Mouse (Mus musculus): ENCODE measurements around the gene Aldoc.
A peak's percentile ranks its signal among the peaks of the same experiment; 100 is the strongest.

The Aldoc gene

DNA sequence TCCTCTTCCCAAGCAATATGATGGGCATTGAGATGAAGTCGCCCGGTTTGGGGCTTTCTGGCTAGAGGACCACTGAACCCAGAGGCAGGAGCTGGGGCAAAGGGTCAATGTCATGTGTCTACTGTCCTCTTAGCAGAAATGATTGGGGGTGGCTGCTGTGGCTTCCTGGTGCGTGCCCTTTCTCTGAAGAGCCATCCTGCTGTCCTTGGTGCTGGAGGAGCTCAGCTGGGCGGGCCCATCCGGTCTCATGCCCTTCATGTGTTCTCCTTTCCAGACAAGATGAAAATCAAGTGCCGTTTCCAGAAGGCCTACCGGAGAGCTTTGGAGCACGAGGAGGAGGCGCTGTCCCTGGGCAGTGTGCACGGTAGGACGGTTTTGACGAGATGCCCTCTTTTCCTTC is 9.9 kb downstream of the Aldoc start:
- DNase-seq (ENCODE audit: low spot score): no peak

DNA sequence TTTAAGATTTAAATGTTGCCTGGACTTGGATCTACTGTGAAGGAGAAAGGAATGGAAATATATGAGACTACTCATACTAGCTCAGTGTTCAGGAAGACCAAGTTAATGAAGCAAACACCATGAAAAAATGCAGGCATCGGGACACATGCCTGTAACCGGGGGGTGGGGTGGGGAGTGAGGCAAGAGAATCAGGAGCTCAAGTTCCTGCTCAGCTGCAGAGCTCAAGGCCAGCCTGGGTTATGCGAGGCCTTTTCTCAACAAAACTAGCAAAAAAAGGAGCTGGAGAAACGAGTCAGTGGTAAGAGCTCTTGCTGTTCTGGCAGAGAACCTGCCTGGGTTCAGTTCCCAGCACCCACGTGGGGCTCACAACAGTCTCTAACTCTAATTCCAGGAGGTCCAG is 11.2 kb downstream of the Aldoc start:
- DNase-seq (ENCODE audit: low spot score): no peak

DNA sequence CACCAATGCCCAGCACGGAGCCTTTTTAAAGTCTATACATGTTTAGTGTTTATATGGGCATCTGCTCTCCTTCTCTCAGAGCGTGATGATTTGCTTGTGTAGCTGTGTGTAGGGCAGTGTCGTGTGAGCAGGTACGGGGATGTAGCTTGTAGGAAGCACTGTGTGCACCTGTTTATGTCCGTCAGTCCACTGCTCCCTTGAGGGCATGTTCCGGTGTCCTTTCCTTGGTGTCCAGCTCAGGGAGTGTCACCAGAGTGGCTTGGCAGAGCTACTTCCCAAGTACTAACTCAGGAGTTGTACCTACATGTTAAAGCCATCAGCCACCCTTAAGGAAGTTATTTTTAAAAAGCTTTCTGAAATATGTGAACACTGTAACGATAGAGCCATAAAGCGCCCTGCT is 14.3 kb downstream of the Aldoc start:
- DNase-seq (ENCODE audit: low spot score): no peak

DNA sequence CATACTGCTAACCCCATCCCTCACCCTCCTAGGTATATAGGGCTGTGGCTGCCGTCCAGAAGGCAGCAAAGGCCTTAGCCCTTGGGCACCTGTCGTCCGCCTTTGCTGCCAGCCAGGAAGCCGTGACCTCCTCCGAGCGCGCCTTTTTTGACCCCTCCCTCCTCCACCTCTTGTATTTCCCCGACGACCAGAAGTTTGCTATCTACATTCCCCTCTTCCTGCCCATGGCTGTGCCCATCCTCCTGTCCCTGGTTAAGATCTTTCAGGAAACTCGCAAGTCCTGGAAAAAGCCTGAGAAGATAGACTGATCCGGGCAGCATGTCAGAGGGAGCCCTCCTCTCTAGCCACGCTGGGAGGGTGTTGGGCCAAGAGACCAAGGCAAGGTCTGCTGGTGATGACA is 18.9 kb downstream of the Aldoc start:
- no peak for DNase-seq (ENCODE audit: low spot score)

DNA sequence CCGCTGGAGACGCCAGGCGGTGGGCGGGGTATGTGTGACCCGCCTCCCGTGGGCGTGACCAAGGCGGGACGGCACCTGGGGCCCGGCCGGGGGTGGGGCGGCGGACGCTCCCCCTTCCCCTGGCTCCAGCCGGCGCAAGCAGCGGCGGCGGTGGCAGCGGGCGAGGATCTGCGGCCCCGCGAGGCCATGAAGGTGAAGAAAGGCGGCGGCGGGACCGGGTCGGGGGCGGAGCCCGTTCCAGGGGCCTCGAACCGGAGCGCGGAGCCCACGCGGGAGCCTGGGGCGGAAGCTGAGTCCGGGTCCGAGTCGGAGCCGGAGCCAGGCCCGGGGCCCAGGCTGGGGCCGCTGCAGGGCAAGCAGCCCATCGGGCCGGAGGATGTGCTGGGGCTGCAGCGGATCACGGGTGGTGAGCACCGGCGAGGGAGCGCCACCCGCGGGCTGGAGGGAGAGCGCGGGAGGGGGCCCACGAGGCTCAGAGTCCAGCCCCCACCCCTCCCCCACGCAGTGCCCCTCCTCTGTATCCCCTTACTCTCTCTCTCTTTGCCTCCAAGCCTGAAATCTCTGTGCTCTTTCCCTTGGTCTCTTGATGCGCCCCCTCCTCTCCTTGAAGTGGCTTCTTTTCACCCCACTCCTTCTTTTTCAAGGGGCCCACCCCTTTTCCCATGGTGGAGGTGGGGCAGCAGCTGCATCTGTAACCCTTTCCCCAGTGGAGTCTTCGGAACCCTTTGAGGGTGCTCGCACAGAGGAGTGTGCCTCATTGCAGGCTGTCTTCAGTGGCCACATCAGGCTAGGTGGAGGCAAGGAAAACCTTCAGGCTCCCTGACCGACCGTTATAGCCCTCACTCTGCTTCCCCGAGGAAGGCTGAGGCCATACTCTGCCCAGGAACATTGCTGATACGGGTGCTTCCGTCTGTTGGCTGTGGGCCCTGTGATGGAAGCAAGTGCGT is 20.9 kb downstream of the Aldoc start, which contains the start of gene Unc119:
Gene Unc119 (plus strand): TSS at position 102 of the 947 bp plus-strand sequence.
- peak; percentile 67 for DNase-seq (ENCODE audit: low spot score)

DNA sequence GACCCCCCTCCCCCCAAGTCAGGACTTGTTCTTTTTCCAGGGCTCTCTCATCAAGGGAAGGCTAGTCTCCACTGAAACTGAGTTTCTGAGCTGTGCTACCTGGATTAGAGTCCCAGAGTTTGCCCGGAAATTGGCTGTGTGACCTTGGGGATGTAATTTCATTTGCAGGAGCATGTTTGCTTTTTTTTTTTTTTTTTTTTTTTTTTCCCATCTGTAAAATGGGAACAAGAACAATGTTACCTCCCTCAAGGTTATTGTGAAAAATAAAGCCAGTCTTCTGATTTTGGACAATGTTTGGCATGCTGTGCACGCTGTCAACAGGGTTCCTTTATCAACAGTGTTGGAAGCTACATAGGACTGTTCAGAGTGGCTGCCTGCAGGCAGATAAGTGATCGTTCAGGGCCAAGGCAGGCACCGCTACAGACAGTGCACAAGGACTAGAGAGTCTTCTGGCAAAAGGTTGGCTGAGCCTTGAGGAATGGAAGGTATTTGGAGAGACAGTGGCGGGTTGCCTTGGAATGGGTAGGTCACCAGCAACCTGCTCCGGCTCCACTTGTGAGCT is 21.6 kb downstream of the Aldoc start:
- no peak for DNase-seq (ENCODE audit: low spot score)

DNA sequence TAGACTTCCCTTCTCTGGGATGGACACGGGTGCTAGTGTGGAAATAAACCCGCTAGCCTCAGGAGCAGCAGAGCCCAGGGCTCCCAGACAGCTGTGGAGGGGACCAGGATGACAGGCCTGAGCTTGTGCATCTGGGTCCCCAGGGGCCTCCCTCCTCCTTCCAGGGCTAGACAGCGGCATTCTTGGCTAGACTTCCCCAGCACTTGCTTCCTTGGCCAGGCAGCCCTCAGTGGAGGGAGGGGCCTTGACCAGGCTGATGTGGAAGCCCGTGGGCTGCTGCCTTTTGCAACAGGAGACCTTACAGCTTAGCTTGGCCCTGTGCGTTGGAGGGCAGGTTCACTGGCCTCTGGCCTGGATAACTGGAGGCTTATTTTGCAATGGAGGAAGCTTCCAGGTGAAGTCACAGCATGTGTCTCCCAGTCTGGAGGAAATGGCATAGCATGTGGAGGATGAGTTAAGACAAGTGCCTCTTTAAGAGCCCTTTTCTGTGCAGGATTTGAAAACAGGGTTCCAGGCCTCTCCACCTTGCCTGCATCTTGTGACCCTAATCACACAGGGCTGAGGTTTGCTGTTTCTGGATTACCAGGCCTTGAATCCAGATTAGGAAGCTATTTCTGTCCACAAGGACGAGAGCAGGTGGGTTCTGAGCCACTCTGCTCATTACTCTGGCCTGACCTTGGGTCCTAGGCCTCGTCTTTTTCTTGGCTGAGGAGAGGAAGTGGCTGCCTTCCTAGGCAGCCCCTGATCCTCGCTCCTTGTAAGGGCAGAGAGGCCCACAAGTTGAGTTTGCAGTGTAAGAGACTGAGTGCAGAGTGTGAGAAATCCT is 22.3 kb downstream of the Aldoc start:
- DNase-seq (ENCODE audit: low spot score): no peak

DNA sequence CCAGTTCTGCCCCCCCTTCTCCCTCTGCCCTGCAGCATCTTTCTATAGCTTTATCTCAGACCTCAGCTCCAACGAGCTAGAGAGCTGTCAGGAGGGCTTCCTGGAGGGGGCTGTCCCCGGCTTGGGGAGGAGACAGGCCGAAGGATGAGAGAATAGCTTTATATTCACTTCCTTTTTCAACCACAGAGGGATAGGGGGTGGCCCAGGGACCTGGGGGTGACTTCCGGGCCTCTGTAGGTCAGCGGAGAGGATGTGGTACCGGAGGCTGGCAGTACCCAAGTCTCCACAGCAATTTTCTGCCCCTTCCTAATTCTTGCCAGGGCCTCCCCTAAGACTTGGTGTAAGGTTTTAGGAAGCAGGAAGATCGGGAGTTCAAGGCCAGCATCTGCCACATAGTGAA is 23.0 kb downstream of the Aldoc start:
- no peak for DNase-seq (ENCODE audit: low spot score)

DNA sequence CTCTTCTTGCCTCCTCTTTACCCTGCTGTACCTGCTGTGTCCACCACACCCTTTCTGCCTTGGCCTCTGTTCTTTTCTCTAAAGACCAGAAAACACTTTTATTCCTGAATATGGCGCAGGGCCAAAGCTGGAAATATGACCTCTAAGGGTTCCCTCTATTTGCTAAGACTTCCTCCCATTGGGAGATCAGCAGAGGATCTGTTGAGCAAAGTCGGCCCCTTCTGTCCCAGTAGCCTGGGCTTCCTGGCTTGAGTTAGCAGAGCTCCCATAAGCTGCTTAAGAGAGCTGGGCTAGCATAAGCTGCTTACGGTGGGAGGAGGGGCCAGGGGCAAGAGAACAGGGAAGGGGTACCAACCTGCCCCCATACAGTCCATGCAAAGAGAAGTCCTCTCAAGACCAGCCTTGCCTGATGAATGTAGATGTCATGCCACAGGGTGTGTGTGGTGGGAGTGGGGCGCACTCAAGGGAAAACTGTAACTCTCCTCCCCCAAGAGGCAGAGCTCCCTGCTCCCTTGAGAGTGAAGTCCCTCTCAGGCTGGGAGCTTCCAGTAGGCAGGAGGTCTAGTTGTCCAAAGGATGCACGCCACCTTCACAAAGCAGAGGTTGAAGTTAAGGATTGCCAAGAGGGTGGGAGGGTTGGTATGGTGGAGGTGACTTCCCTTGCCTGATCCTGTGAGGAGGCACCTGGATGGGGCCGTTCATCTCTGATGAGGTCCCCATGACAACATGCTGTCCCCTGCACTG is 23.7 kb downstream of the Aldoc start:
- DNase-seq (ENCODE audit: low spot score): no peak

DNA sequence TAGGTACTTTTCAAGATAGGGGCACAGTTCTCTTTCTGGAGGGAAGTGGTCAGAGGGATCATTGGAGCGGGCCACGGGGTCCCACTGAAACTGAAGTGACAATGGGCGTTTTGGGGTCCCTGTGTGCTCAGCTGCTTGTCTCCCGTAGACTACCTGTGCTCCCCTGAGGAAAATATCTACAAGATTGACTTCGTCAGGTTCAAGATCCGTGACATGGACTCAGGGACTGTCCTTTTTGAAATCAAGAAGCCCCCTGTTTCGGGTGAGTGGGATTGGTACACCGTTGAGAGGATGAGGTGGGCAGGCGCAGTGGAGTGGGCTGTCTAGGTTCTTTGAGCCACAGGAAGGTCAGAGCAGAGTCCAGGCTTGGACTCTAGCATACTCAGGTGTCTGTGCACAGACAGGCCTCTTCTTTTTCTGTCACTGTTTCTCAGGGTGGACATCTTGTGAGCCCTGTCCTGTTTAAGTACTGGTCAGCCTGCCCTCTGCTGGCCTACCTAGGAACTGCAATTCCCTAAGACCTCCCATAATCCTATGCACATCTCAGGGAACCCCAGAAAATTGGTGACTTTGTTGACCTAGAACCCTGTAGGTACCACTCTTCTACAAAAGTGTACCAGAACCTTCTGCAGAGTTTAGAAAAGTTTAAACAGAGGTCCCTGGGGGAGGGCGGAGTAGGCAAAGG is 24.4 kb downstream of the Aldoc start:
- peak; percentile 60 for DNase-seq (ENCODE audit: low spot score)

DNA sequence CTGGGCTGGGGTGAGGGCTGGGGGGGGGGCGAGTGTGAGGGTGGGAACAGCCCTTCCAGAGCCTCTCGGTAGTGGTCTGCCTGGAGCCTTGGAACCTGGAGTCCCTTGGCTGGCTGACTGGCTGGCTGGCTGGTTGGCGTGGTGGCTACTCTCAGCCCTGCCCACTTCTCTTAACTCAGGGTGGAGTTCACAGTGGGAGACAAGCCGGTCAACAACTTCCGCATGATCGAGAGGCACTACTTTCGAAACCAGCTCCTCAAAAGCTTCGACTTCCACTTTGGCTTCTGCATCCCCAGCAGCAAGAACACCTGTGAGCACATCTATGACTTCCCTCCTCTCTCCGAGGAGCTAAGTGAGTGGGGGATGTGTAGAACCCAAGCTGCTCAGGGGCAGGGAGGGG is 25.1 kb downstream of the Aldoc start:
- no peak for DNase-seq (ENCODE audit: low spot score)

DNA sequence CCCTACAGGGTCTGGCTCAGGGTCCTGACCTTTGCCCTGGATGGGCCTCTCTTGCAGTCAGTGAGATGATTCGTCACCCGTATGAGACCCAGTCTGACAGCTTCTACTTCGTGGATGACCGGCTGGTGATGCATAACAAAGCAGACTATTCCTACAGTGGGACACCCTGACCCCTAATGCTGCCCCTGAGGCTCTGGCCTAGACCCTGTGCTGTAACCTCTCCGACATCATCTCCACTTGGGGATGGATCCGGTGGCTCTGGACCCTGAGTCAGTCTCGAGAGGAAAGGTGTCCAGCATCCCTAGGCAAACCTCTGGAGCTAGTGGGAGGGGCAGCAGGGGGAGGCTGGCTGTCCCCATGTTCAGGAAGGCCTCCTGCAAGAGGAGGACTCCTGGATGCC is 25.7 kb downstream of the Aldoc start:
- no peak for DNase-seq (ENCODE audit: low spot score)

DNA sequence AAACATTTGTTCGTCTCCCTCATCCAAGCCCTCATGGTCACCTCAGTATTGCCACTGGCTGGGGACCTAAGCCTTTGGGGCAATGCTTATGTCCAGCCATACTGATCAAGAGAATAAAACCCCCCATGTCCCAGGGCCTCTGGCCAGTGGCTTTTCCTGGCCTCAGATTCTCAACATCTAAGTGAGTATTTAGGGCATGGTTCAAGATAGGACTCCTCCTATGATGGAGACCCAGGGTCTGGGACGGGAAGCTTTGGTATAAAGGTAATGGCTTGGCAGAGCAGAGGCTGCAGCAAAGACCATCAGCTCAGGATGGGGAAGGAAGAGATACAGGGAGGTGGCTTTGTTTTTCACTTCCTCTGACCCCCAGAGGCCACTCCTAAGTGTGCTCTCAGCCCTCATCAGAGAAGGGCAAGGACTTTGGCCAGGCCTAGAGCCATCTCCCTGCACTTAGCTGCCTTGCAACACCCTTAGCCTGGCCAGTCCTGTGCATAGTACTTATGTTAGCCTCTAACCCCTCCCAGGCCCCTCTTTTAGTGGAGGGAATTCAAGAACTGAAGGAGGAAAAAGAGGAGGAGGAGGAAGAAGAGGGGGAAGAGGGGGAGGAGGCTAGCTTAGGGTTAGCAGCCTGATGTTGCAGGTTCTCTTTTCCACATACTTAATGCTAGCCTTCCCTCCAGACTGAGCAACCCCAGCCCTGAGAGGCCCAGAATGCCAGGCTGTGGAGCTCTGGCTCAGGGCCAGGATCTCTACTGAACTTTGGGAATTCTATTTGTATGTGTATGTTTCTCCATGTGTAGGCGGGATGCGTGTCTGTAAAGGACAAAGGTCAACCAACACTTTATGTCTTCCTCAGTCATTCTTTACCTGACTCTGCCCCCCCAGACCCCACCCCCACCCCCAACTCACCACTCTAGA is 26.9 kb downstream of the Aldoc start:
- DNase-seq (ENCODE audit: low spot score): no peak

DNA sequence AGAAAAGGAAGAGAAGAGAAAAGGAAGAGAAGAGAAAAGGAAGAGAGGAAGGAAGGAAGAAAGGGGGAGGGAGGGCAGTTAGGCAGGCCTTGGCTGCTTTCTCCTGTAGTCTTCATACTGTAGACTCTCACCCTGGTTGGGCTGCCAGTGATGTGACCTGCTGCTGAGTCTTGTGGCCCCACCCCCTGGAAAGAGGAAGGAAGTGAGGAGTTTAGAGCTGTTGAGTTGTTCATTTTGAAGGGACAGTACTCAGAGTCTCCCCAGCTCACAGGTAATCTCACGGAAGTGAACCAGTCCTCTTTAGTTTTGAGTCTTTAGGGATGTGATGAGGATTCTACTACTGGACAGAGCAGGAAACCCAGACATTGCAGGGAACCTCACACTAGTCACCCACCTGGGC is 30.3 kb downstream of the Aldoc start:
- no peak for DNase-seq (ENCODE audit: low spot score)

DNA sequence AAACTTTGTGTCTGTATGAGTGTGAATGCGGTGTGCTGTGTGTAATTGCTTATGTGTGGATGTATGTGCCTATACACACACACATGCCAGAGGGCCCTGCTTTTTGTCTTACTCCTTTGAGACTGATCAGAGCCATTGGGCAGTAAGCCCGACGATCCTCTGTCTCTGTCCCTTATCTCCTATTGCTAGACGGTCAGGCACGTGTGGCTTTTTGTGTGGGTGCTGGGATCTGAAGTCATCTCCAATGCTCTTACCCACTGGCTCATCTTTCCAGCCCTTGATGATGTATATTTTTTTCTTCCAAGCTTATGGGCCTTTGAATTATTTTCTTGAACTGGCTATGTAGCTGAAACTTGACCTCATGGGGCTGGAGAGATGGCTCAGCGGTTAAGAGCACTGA is 32.1 kb downstream of the Aldoc start:
- DNase-seq (ENCODE audit: low spot score): no peak

DNA sequence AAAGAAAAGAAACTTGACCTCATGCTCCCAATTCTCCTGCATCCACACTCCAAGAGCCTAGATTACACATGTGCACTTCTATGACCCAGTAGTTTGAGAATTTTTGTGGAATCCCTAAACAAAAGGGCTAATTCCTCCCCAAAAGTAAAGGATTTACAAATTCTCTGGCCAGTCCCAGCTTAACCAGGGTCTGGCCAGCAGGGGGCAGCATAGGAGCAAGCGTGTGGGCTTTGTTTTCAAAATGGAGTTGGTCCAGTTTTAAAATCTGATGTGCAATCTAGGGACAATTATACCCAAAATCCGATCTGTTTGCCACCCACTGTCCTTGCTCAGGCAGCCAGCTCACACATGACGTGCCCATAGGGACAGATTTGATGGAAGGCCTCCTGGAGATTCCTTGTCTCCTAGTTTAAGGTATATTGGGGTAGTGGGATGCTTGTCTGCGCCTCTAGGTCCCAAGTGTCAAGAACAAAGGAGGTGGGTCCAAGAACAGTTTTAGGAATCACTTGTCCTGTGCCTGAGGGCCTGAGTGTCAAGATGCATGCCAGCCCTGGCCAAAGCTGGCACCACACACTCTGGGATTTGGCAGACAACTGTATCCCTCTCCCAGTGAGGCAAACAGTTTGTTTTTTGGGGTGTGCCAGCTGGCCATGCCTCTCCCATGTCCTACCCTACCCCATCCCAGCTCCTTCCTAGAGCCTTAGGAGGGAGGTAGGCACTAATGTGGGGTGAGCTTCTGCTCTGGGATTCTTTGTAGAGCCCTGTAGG is 32.9 kb downstream of the Aldoc start:
- peak; percentile 53 for DNase-seq (ENCODE audit: low spot score)

DNA sequence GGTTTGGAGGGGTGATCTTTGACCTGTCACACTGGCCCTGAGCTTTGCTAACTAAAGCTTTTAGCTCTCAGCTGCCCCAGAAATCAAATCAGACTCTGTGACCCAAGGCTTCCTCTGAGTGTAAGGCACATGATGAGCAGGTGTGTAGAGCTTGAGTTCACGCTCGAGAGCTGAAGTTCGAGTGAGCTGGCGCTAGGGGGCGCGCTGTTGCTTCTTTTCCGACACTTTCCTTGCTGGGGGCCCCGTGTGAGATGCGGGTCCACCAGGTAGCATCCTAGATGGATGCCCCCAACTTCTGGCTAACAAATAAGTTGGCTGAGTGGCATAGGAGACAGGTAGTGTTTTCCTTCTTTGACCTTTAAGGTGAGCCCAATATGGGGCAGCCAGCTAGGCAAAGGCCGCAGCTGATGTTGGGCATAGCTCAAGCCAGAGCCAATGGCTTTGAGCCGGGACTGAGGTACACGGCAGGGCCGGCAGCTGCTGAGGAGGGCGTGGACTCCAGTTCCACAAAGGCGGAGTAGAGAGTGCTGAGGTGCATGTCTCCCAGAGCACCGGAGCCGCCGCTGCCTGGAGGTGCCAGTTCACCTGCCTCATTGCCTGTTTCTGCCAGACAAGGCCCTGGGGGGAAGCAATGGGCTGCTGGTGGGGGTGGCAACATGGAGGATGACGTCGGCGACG is 35.7 kb downstream of the Aldoc start:
- DNase-seq (ENCODE audit: low spot score): peak; percentile 33

DNA sequence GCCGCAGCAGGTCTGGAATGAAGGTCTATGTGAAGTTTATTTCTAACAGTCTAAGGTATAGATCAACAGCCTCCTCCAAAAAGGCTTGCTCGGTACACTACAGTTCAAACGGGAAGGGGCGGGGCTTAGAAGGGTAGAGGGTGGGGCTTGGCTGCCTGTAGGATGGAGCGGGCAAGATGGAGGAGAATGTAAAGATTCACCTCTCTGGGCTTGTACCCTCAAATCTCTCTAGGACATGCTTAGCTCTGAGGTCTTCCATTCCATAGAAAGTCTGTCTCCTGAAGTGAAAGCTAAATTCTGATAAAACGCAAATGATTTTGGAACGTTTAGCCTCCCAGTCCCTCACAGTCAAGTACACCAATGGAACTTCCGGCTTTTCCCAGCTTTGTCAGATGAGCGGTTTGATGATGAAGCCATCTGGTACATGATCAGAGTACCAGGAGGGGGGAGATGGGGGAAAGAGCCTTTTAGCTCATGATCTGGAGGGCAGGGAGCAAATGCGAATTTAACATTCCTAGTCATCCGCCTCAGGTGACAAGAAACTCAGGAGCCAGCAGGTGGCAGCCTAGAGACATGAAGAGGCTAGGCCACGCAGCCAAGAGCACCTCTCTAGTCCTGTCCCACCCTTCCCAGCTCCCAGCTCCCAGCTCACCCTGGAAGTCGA is 37.5 kb downstream of the Aldoc start:
- DNase-seq (ENCODE audit: low spot score): peak; percentile 62

DNA sequence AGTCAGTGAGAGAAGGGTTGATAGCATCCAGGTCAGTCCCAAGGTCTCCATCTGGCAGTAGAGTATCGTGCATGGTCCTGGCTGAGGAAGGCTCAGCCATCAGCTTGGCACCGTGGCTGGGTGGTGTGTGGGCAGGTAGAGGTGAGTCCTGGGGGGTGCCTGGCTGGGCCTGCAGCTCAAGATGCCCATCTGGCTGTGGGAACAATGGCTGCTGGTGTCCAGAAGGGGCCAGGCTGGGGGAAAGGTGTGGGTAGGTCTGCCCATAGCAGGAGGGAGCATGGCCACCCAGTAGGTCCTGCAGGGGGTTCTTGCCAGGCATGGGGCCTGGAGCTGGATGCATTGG is 38.0 kb downstream of the Aldoc start:
- no peak for DNase-seq (ENCODE audit: low spot score)

Data from ovary, postnatal 14 days (tissue).